Mouse (Mus musculus) gastrocnemius, postnatal 36 days (tissue): Measurements from ENCODE around the gene Aldh1b1. TPM values are rescaled to one million over a fixed set of nuclear protein-coding genes. Genes with fewer than 3 reads are reported as not detected.
A peak's percentile ranks its signal among the peaks of the same experiment; 100 is the strongest.

Experiments used
- DNase-seq, 2 experiments: peaks; one replicate each; pipeline ENCODE4 v3.0.0; 2022
- intact Hi-C: fragments of 180-260 bp; cut with DNase I; formaldehyde crosslinking; loops from one replicate; pipeline ENCODE4 v1.15.1; 2025
- long read RNA-seq, 2 experiments: library from polyadenylated mRNA; stranded (forward); transcript quantifications; one replicate each; pipeline ENCODE4 v2.0.0; 2021
- total RNA-seq, 2 experiments: library from RNA; stranded (reverse); gene quantifications; 2 replicates each; pipeline ENCODE4 v1.2.3; 2021

Aldh1b1 gene
- total RNA-seq = under 1 TPM; 0.47 to 0.54 TPM
- long read RNA-seq, experiment 1 = 0 reads
- long read RNA-seq, experiment 2 = 0 reads

GRCm38 (mm10) chr4:45798964-45799363, at the start of gene Aldh1b1:
Gene Aldh1b1, plus strand, starts transcription at chr4:45799022.
- DNase-seq = peak; percentile 42 to 50
- intact Hi-C loops = no loop called here

- intact Hi-C loops = no loop called here
Measured at GRCm38 (mm10) chr4:45749449-45749848, 49.4 kb upstream of the Aldh1b1 start.

GRCm38 (mm10) chr4:45750477-45750876, 48.3 kb upstream of the Aldh1b1 start:
- intact Hi-C loops = no loop called here
- no peak for DNase-seq

More at GRCm38 (mm10) chr4:45749449-45749848, 49.4 kb upstream of the Aldh1b1 start:
- DNase-seq = no peak

- no peak for DNase-seq
- intact Hi-C loops = no loop called here
Measured at GRCm38 (mm10) chr4:45753211-45753809, 45.5 kb upstream of the Aldh1b1 start.

GRCm38 (mm10) chr4:45754171-45754570, 44.7 kb upstream of the Aldh1b1 start:
- intact Hi-C loops = no loop called here
- DNase-seq = no peak

- no peak for DNase-seq
- intact Hi-C loops = no loop called here
Measured at GRCm38 (mm10) chr4:45755097-45755496, 43.7 kb upstream of the Aldh1b1 start.

- no peak for DNase-seq
- intact Hi-C loops = no loop called here
Measured at GRCm38 (mm10) chr4:45755881-45756280, 42.9 kb upstream of the Aldh1b1 start.

- DNase-seq = no peak
- intact Hi-C loops = no loop called here
Measured at GRCm38 (mm10) chr4:45757941-45758340, 40.9 kb upstream of the Aldh1b1 start.

- no peak for DNase-seq
- intact Hi-C loops = no loop called here
Measured at GRCm38 (mm10) chr4:45759411-45759810, 39.4 kb upstream of the Aldh1b1 start.

- DNase-seq = no peak
- intact Hi-C loops = no loop called here
Measured at GRCm38 (mm10) chr4:45762600-45762999, 36.2 kb upstream of the Aldh1b1 start.

GRCm38 (mm10) chr4:45763288-45764140, 35.3 kb upstream of the Aldh1b1 start:
- no peak for DNase-seq

GRCm38 (mm10) chr4:45764141-45764494, 34.7 kb upstream of the Aldh1b1 start:
- DNase-seq = no peak
- intact Hi-C loops = no loop called here

More at GRCm38 (mm10) chr4:45763288-45764140, 35.3 kb upstream of the Aldh1b1 start:
- intact Hi-C loops = no loop called here

GRCm38 (mm10) chr4:45765121-45765564, 33.7 kb upstream of the Aldh1b1 start:
- DNase-seq = no peak
- intact Hi-C loops = no loop called here

GRCm38 (mm10) chr4:45765565-45766201, 33.1 kb upstream of the Aldh1b1 start:
- no peak for DNase-seq
- intact Hi-C loops = no loop called here

GRCm38 (mm10) chr4:45766774-45767173, 32.0 kb upstream of the Aldh1b1 start:
- intact Hi-C loops = no loop called here
- no peak for DNase-seq

- no peak for DNase-seq
- intact Hi-C loops = no loop called here
Measured at GRCm38 (mm10) chr4:45767891-45768558, 30.8 kb upstream of the Aldh1b1 start.

GRCm38 (mm10) chr4:45769141-45769540, 29.7 kb upstream of the Aldh1b1 start:
- DNase-seq = no peak
- intact Hi-C loops = no loop called here

GRCm38 (mm10) chr4:45769791-45770637, 28.8 kb upstream of the Aldh1b1 start:
- no peak for DNase-seq
- intact Hi-C loops = no loop called here

- no peak for DNase-seq
- intact Hi-C loops = no loop called here
Measured at GRCm38 (mm10) chr4:45770638-45771033, 28.2 kb upstream of the Aldh1b1 start.

GRCm38 (mm10) chr4:45771173-45771572, 27.6 kb upstream of the Aldh1b1 start:
- intact Hi-C loops = no loop called here
- no peak for DNase-seq
